Mouse (Mus musculus): ENCODE results near the gene Vmn2r18.

Gene Vmn2r18

DNA sequence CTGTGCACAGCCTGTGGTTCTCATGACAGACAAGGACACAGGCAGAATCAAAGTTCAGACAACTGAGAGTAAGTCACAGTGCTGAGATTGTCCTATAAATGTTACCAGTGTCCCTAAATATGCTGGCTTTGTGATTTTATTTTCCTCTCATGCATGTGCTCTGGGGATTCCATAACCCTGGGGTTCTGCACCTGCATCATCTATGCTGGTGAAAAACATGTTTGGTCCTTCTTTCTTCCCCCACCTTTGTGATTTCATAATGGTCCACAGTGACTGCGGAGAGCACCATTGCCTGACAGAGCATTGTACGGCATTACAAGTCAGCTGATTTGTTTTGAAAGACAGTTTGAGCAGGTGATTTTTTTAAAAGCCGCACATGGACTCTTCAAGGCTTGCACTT, at the start of gene Vmn2r18:
Vmn2r18 (minus strand) TSS at position 101 of the 400 bp plus-strand sequence.
- no peak for DNase-seq (ENCODE audit: low spot score in 2 of 2)

DNA sequence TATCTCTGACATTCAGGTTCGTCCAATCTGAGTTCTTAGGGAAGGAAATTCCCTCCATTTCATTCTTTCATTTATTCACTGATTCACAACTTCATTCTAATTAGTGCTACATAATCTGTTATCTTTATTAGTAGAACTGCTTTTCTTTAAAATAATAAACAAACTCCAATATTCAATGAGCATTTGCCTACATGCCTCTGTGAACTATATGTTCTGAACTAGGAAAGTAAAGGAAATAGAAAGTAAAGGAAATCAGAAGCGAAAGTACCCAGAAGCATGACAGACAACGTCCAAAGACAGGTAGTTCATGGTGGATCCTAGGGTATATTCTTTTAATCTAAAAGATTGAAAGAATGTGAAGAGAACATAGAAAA, 45.6 kb upstream of the Vmn2r18 start:
- DNase-seq (ENCODE audit: low spot score in 2 of 2), result no peak

DNA sequence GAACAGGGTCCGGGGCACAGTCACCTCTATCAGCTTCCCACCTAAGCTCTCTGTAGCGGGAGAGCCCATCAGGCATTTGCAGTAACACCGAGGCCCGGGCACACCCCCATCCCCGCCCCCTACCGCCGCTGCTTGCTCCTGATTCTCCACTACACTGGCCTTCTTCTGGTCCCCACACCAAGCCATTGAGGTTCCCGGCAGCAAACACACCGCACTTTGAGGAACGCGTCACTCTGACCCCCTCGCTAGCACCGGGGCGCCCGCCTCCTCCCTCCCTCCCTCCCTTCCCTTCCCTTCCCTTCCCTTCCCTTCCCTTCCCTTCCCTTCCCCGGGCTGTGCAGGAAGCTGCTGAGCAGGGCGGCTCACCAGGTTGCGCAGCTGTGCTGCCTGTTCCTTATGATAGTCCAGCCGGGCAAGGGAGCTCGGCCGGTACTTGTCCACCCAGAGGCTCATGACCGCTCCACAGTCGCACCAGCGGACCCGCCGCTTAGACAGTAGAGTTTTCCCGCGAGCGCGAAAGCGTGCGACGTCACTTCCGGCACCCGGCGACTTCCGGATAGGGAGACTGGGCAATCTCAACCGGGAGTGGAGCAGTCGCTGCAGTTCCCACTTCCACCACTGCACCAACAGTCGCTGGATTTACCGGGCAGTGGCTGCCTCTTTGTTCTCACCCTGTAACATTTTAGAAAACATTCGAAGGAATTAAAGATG, 45.0 kb upstream of the Vmn2r18 start, which contains the start of gene Rfc3:
Rfc3 (minus strand) TSS at position 543 of the 711 bp plus-strand sequence.
- peak; percentile 59 to 96 for DNase-seq (ENCODE audit: low spot score in 2 of 2)

DNA sequence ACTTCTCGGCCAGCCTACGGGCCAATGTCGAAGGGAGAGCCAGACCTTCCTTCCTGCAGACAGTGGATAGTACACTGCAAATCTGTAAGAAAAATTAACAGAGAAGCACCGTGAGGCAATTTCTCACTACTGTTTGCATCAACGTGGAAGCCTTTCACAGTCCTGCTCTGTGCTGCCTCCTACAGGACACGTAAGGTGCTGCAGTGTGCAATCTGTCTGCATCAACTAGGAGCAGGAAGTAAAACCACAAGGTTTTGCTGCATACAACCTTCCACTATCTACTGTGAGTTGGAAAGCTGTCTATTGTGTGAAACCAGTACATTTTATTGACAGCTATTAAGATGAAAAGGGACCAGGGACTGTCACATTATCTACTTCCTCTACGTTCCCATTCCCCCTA, 39.0 kb upstream of the Vmn2r18 start:
- DNase-seq (ENCODE audit: low spot score in 2 of 2), result no peak

DNA sequence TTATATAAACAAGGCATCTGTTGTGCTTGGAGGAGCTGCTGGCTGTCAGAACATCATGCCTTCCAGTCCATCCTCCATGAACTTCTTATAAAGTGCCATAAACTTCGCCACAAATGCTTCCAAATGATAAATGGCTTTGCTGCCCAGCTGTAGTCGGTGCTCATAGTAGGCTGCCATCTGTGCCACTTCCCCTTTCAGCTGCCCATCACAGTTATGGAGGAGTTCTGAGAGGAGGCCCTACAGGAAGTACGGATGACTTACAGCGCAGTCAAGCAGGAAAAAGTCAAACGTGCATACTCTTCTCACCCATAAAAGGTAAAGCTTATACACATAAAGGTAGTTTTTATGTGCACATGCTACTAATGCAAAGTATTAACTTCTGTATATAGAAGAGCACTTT, 37.0 kb upstream of the Vmn2r18 start:
- DNase-seq (ENCODE audit: low spot score in 2 of 2), result no peak

DNA sequence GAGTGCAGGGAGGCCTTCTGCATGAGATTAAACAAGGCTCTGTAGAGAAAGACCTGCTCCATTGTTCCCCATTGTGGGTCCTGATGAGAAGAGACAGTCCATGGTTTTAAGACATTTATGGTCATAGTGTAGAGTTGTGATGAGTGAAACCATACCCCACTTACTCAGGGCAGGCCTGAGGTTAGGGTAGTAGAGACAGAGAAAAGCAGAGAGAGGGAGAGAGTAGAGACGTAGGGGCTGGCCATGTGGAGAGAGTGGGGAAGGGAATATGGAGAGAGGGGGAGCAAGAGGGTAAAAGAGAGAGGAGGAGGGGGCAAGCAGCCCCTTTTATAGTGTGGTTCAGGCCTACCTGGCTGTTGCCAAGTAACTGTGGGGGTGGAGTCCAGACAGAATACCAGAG, 36.3 kb upstream of the Vmn2r18 start:
- DNase-seq (ENCODE audit: low spot score in 2 of 2), result no peak

DNA sequence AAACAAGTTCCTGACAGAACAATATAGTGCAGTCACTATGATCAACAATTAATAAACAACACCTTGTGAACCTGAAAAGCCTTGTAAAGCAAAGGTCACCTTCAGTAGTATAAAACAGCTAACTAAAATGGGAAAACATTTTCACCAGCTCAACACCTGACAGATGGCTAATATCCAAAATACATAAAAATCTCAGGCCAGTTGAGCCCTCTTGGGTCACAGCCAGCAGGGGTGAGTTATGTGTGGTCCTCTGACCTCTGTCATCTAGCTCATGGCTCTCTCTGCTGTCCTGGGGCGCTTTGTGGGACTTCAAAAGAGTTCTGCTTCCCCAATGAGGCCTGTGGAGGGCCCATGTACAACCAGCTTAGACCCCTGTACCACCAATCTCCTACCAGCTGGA, 4.1 kb downstream of the Vmn2r18 start:
- DNase-seq (ENCODE audit: low spot score in 2 of 2), result no peak

All from left cerebral cortex, adult 9 months (tissue).